Mouse (Mus musculus): Measurements from ENCODE around the gene Luc7l. TPM values are rescaled to one million over a fixed set of nuclear protein-coding genes. Genes with fewer than 3 reads are reported as not detected.
A peak's percentile ranks its signal among the peaks of the same experiment; 100 is the strongest.

Luc7l gene
- polyA plus RNA-seq, 1 experiment from 2014 or later: 110 TPM

DNA sequence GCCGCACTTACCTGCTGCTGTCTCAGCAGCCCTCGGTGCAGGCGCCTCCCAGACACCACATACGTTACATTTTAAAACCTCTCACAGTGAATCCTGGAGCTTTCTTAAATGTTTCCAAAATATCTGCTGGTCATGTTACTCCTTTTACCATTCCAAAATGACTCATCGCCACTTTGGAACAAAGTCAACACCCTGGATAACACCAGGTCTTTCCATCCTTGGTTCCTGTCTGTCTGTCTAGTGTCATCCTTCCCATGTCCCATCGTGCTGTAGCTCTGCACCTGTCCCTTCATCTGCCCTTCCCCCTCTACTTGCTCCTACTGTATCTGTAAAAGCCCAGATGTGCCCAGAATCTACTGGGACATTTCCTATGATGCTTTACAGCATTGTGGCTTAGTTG, 11.7 kb upstream of the Luc7l start:
- no peak overlapping the region for H3K9ac ChIP-seq (ENCODE audit: low read depth, low read length)
- H3K4me2 ChIP-seq: peak overlapping the region; percentile 13; the same call in 1 of the 2 replicates
- no peak overlapping the region for H3K4me3 ChIP-seq (ENCODE audit: low read depth, low read length)
- 74% methylated on average over 6 of the region's 6 CpGs for WGBS
- DNase-seq (ENCODE audit: low spot score) (no peak), ATAC-seq (replicated peaks; ENCODE audit: low FRiP score) (no peak)
- H3K36me3 ChIP-seq (ENCODE audit: control insufficient read depth, insufficient read depth, low read length): no peaks in the 10 kb centered on the region
- H3K4me1 ChIP-seq (replicated peaks; ENCODE audit: control insufficient read depth, insufficient read depth, low read length): peaks cover 37% of the 10 kb centered on the region
- no peaks in the 10 kb centered on the region for H3K27me3 ChIP-seq (replicated peaks; ENCODE audit: control insufficient read depth, insufficient read depth, low read length)
- H3K9me3 ChIP-seq (ENCODE audit: control insufficient read depth, low read length): no peaks in the 10 kb centered on the region
- H3K27ac ChIP-seq (ENCODE audit: low read depth, low read length): peak overlapping the region; percentile 26; the same call in 1 of the 2 replicates

DNA sequence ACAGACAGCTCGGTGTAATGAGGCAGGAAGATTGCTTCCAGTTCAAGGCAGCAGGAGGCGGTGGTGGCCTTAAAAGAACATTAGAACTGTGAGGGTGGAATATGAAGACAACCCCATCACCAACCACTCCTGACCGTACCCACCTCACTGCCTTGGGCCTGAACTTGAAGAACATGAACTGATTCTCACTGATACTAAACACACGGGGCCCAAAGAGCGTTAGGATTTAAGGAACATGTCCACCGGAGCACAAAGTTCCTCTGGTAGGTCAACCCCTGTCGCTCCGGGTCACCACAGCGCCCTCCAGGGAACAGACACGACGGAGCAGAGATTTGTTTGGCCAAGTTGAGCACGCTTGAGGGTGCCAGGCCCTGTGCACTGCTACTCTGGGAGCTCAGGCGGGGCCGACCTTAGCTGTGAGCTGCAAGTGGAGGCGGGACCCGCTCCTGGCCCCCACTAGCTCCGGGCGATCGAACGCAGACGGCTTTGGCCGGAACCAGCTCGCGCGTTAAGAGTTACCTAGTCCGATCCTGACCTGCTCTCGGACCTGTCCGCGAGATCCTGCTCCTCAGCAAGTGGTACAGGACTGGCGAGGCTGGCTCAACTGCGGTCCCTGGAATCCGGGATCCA, 9.1 kb upstream of the Luc7l start:
- DNase-seq (ENCODE audit: low spot score): no peak

DNA sequence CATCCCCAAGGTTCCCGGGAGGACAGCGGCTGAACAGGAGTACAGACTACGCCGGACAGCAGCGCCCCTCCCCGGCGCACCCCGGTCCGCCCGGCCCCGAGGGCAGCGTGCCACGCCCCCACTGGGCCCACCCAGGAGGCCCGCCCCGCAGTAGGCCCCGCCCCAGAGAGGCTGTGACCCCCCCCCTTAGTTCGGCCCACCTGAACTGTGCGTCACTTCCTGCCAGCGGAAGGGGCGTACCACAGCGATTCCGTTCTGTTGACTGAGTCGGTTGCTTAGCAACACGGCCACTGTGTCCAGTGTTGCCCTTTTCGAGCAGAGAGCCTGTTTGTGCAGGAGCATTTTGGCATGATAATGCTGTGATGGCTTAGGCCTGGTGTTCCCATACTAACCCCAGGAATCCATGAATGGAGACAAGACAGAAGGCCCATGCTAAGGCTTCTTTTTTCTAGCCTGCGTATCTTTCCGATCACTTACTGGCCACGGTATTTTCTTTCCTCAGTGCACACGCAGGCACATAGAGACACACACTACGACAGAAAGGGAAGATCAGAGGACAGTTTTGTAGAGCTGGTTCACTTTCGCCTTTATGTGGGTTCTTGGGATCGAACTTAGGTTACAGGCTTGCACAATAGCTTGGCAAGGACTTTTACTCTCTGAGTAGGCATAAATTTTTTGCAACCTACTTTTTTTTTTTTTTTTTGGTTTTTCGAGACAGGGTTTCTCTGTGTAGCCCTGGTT, 8.4 kb upstream of the Luc7l start, which contains the start of gene Fam234a:
Fam234a (minus strand) TSS at position 142 of the 741 bp plus-strand sequence.
- Histone ChIP-seq H3K36me3 (ENCODE audit: control insufficient read depth, insufficient read depth, low read length) (no peaks in the 10 kb centered on the region), H3K27ac (ENCODE audit: low read depth, low read length) (peak within 1 kb of the TSS; percentile 20), H3K27me3 (replicated peaks; ENCODE audit: control insufficient read depth, insufficient read depth, low read length) (no peaks in the 10 kb centered on the region), H3K4me2 (peak within 1 kb of the TSS; percentile 83), H3K4me1 (replicated peaks; ENCODE audit: control insufficient read depth, insufficient read depth, low read length) (peaks cover 29% of the 10 kb centered on the region), H3K9me3 (ENCODE audit: control insufficient read depth, low read length) (no peaks in the 10 kb centered on the region), H3K9ac (ENCODE audit: low read depth, low read length) (peak within 1 kb of the TSS; percentile 61), H3K4me3 (ENCODE audit: low read depth, low read length) (peak within 1 kb of the TSS; percentile 67)
- 7% methylated on average over 33 of the region's 33 CpGs for WGBS
- ATAC-seq (replicated peaks; ENCODE audit: low FRiP score) (peak; percentile 95), DNase-seq (ENCODE audit: low spot score) (peak; percentile 95)

More for the DNA sequence above, 9.1 kb upstream of the Luc7l start:
- no peaks in the 10 kb centered on the region for H3K36me3 ChIP-seq (ENCODE audit: control insufficient read depth, insufficient read depth, low read length)
- whole genome bisulfite sequencing: 1% methylated on average over 32 of the region's 32 CpGs
- peak overlapping the region; percentile 61 for H3K9ac ChIP-seq (ENCODE audit: low read depth, low read length)
- H3K4me2 ChIP-seq: peak overlapping the region; percentile 83
- peaks cover 29% of the 10 kb centered on the region for H3K4me1 ChIP-seq (replicated peaks; ENCODE audit: control insufficient read depth, insufficient read depth, low read length)
- H3K9me3 ChIP-seq (ENCODE audit: control insufficient read depth, low read length): no peaks in the 10 kb centered on the region
- H3K4me3 ChIP-seq (ENCODE audit: low read depth, low read length): peak overlapping the region; percentile 67
- H3K27me3 ChIP-seq (replicated peaks; ENCODE audit: control insufficient read depth, insufficient read depth, low read length): no peaks in the 10 kb centered on the region
- peak overlapping the region; percentile 20; the same call in 1 of the 2 replicates for H3K27ac ChIP-seq (ENCODE audit: low read depth, low read length)
- ATAC-seq (replicated peaks; ENCODE audit: low FRiP score): peak; percentile 60; the same call in 1 of the 2 replicates

DNA sequence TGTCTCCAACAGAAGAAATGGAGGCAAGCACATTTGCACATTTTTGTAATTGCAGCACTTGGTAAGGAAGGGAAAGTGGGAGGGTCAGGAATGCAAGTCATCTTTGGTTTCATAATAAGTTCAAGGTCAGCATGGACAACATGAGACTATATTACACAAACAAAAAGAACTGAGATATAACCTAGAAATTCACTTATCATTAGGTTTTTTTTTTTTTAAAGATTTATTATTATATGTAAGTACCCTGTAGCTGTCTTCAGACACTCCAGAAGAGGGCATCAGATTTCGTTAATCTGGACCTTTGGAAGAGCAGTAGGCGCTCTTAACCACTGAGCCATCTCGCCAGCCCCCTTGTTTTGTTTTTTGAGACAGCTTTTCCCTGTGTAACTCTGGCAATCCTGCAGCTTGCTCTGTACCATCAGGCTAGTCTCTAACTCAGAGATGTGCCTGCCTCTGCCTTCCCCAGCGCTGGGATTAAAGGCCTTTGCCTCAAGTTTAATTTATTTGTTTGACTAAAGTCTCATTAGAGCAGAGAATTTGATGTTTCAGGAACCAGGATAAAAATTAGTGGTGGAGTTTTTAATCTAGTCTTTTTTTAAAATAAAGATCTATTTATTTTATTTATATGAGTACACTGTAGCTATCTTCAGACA, 684 bp upstream of the Luc7l start:
- ATAC-seq (replicated peaks; ENCODE audit: low FRiP score) (no peak), DNase-seq (ENCODE audit: low spot score) (no peak)
- WGBS: 57% methylated on average over 4 of the region's 4 CpGs
- Histone ChIP-seq H3K4me3 (ENCODE audit: low read depth, low read length) (peak overlapping the region; percentile 88), H3K36me3 (ENCODE audit: control insufficient read depth, insufficient read depth, low read length) (peaks cover 7% of the 10 kb centered on the region), H3K9ac (ENCODE audit: low read depth, low read length) (peak overlapping the region; percentile 94), H3K9me3 (ENCODE audit: control insufficient read depth, low read length) (no peaks in the 10 kb centered on the region), H3K27me3 (replicated peaks; ENCODE audit: control insufficient read depth, insufficient read depth, low read length) (no peaks in the 10 kb centered on the region), H3K27ac (ENCODE audit: low read depth, low read length) (peak overlapping the region; percentile 96), H3K4me1 (replicated peaks; ENCODE audit: control insufficient read depth, insufficient read depth, low read length) (peaks cover 15% of the 10 kb centered on the region), H3K4me2 (peak overlapping the region; percentile 75)

DNA sequence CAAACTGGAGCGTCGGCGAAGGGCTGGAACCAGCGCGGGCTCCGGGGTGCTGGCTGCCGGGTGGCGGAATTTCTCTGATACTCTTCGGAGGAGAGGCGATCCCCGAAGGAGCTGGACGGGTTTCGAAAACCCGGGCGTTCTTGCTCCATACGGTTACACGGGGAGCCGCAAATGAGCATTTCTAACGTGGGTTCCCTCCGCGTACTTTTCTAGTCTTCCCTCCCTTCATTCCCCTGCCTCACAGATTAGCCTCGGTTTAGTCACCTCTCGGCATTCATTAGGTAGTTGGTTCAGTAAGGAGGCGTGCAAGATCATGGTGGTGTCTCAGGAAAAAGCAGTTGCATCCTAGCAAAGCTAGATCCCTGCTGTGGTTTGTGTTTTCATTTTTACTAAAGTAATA, 703 bp downstream of the Luc7l start:
- WGBS: under 1% methylated on average over 24 of the region's 24 CpGs
- peaks cover 13% of the 10 kb centered on the region for H3K36me3 ChIP-seq (ENCODE audit: control insufficient read depth, insufficient read depth, low read length)
- peak overlapping the region; percentile 96 for H3K27ac ChIP-seq (ENCODE audit: low read depth, low read length)
- peak overlapping the region; percentile 88 for H3K4me3 ChIP-seq (ENCODE audit: low read depth, low read length)
- ATAC-seq (replicated peaks; ENCODE audit: low FRiP score) (no peak), DNase-seq (ENCODE audit: low spot score) (no peak)
- peaks cover 15% of the 10 kb centered on the region for H3K4me1 ChIP-seq (replicated peaks; ENCODE audit: control insufficient read depth, insufficient read depth, low read length)
- no peaks in the 10 kb centered on the region for H3K27me3 ChIP-seq (replicated peaks; ENCODE audit: control insufficient read depth, insufficient read depth, low read length)
- peak overlapping the region; percentile 94 for H3K9ac ChIP-seq (ENCODE audit: low read depth, low read length)
- no peaks in the 10 kb centered on the region for H3K9me3 ChIP-seq (ENCODE audit: control insufficient read depth, low read length)
- H3K4me2 ChIP-seq: peak overlapping the region; percentile 75

DNA sequence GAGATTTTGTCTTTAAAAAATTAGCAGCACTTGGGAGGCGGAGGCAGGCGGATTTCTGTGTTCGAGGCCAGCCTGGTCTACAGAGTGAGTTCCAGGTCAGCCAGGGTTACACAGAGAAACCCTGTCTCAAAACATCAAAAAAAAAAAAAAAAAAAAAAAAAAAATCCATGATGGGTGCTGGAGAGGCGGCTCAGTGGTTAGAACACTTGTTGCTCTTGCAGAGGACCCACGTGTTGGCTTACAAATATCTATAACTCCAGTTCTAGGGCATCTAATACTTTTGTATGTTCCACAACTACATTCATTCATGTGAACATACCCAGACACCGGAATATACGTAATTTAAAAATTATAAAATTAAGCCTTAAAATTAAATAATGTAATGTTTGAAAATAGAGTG, 2.6 kb downstream of the Luc7l start:
- no peak overlapping the region for H3K9ac ChIP-seq (ENCODE audit: low read depth, low read length)
- DNase-seq (ENCODE audit: low spot score) (no peak), ATAC-seq (replicated peaks; ENCODE audit: low FRiP score) (no peak)
- no peaks in the 10 kb centered on the region for H3K9me3 ChIP-seq (ENCODE audit: control insufficient read depth, low read length)
- no peak overlapping the region for H3K27ac ChIP-seq (ENCODE audit: low read depth, low read length)
- H3K27me3 ChIP-seq (replicated peaks; ENCODE audit: control insufficient read depth, insufficient read depth, low read length): no peaks in the 10 kb centered on the region
- peaks cover 25% of the 10 kb centered on the region for H3K36me3 ChIP-seq (ENCODE audit: control insufficient read depth, insufficient read depth, low read length)
- WGBS: 88% methylated on average over 7 of the region's 7 CpGs
- H3K4me1 ChIP-seq (replicated peaks; ENCODE audit: control insufficient read depth, insufficient read depth, low read length): peaks cover 15% of the 10 kb centered on the region
- no peak overlapping the region for H3K4me3 ChIP-seq (ENCODE audit: low read depth, low read length)
- H3K4me2 ChIP-seq: no peak overlapping the region

DNA sequence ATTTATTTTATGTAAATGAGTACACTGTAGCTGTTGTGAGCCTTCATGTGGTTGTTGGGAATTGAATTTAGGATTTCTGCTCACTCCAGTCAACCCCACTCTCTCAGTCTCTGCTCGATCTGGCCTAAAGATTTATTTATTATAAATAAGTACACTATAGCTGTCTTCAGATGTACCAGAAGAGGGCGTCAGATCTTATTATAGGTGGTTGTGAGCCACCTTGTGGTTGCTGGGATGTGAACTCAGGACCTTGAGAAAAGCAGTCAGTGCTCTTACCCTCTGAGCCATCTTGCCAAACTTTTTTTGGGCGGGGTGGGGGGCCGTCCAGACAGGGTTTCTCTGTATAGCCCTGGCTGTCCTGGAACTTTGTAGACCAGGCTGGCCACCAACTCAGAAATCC, 9.1 kb downstream of the Luc7l start:
- Histone ChIP-seq H3K27me3 (replicated peaks; ENCODE audit: control insufficient read depth, insufficient read depth, low read length) (no peaks in the 10 kb centered on the region), H3K4me2 (no peak overlapping the region), H3K36me3 (ENCODE audit: control insufficient read depth, insufficient read depth, low read length) (peaks cover 51% of the 10 kb centered on the region), H3K9ac (ENCODE audit: low read depth, low read length) (no peak overlapping the region), H3K4me3 (ENCODE audit: low read depth, low read length) (no peak overlapping the region), H3K9me3 (ENCODE audit: control insufficient read depth, low read length) (no peaks in the 10 kb centered on the region), H3K27ac (ENCODE audit: low read depth, low read length) (no peak overlapping the region), H3K4me1 (replicated peaks; ENCODE audit: control insufficient read depth, insufficient read depth, low read length) (peaks cover 5% of the 10 kb centered on the region; the same call in 1 of the 2 replicates)
- DNase-seq (ENCODE audit: low spot score) (no peak), ATAC-seq (replicated peaks; ENCODE audit: low FRiP score) (no peak)
- 76% methylated on average over 4 of the region's 4 CpGs for WGBS

DNA sequence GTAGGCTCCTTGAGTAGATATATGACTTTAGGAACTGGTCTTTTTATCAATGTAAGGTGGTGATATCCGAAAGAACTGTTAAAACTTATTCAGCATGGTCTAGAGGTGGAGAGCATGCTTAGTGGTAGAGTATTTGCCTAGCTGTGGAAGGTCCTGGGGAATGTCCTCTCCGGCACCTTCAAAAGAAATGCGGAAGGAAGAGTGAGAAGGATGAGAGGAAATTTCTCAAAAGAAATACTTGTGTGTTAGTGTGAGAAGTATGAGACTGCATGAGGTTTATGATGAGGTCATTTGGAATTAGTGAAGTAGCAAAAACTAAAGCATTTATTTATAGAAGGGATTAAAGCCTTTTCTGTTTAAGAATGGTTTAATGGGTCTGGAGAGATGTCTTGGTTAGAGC, 9.7 kb downstream of the Luc7l start:
- Histone ChIP-seq H3K4me1 (replicated peaks; ENCODE audit: control insufficient read depth, insufficient read depth, low read length) (peaks cover 5% of the 10 kb centered on the region; the same call in 1 of the 2 replicates), H3K9ac (ENCODE audit: low read depth, low read length) (no peak overlapping the region), H3K36me3 (ENCODE audit: control insufficient read depth, insufficient read depth, low read length) (peaks cover 54% of the 10 kb centered on the region), H3K27ac (ENCODE audit: low read depth, low read length) (no peak overlapping the region), H3K4me3 (ENCODE audit: low read depth, low read length) (no peak overlapping the region), H3K4me2 (no peak overlapping the region), H3K9me3 (ENCODE audit: control insufficient read depth, low read length) (no peaks in the 10 kb centered on the region), H3K27me3 (replicated peaks; ENCODE audit: control insufficient read depth, insufficient read depth, low read length) (no peaks in the 10 kb centered on the region)
- 92% methylated on average over 3 of the region's 3 CpGs for WGBS
- DNase-seq (ENCODE audit: low spot score) (no peak), ATAC-seq (replicated peaks; ENCODE audit: low FRiP score) (no peak)
